Mouse (Mus musculus) CD4-positive, CD25-positive, alpha-beta regulatory T cell, adult 2 months (primary cell): ENCODE measurements around the gene Gm12248.
A peak's percentile ranks its signal among the peaks of the same experiment; 100 is the strongest.

Experiments
- DNase-seq: peaks from one replicate; pipeline ENCODE4 v3.0.0-alpha.2; 2012; ENCODE audit warnings: low read depth, low spot score

Gene Gm12248

DNA sequence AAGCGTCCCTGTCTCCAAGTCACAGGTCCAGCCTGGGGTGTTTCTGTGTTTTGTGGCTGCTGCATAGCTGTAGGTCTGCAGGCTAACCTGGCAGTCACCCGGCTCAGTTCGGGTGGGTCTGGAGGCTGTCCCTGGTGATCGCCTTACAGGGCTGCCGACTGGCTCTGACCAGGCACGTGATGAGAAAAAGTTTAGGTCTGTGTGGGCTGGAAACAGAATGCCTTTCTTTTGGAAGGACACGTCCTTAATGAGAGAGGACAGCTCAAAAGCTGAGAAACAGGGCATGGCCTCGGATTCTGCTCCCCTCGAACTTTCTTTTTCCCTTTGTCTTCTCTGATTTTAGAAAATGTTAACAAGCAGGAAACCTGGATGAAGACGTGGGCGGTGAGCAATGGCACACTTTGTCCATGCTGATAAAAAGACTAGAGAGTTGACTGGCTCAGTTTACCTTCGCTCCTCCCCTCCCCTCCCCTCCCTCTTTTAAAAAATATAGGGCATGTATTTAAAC, at the start of gene Gm12248:
Gene Gm12248 (minus strand): TSS at position 114 of the 508 bp plus-strand sequence.
- no peak for DNase-seq

DNA sequence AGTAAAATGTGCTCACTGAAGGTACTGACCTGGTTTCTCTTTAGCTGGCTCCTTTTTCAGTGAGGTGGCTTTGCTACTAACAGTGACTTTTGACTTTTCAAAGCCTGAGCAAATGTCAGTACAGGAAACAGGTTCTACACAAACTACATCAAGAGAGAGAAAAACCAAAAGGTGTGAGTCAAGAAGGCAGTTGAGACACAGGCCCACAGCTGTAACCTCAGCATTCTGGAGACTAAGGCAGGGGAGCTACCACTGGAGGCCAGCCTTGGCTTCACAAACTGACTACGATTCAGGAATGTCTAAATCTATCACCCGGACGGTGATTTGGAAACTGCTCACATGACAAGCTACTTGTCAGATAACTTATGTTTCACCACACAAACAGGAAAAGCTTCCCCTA, 46.5 kb upstream of the Gm12248 start:
- peak; percentile 37 for DNase-seq

DNA sequence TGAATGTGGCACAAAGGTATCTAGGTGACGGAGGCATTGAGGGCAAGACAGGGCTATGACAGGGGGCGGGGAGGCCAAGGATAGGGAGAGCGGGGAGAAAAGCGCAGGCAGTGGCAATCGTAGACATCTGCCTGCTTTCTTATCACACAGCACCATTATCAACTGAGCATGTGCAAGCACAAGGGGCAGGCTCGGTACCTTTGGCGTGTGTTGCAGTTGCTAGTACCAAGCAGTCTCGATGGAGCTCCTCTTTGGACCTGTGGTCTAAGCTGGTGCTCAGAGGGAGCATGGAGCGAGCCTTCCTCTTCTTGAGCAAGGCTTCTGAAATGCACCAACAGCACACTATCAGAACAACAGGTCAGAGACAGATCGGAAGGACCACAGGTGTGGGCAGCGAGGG, 45.9 kb upstream of the Gm12248 start:
- DNase-seq, result peak; percentile 41

DNA sequence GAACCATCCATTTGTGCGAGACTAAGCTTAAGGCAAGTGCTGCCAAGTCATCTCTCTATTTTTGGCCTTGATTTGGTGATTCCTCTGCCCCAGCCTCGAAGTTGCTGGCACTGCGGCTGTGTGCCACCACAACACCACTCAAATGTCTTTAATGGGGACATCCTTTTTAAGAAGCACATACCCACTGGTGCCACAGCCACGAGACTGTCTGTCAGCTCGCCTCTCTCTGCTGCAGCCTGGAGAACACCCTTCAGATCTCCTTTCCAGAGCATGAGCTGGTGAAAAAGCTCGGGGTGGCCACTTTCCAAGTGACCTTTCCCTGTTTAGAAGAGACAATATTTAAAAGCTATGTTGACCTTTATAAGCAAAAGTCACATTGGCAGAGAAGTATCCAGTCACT, 43.7 kb upstream of the Gm12248 start:
- DNase-seq, result no peak

DNA sequence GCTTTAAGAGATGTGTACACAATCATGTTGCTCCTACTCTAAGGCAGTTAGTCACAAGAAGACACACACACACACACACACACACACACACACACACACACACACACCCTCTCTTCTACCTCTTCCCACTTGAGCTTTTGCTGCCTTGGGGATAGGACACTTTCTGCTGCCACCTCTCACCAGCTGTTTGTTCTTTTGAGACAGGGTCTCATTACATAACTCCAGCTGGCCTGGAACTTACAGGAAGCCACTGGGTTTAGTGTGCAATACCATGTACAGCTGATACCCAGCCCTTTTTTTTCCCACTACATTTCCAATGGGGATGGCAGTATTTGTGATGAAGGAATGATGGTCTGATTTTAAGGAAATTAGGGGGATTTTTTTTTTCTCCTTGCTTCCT, 42.4 kb upstream of the Gm12248 start:
- DNase-seq, result no peak

DNA sequence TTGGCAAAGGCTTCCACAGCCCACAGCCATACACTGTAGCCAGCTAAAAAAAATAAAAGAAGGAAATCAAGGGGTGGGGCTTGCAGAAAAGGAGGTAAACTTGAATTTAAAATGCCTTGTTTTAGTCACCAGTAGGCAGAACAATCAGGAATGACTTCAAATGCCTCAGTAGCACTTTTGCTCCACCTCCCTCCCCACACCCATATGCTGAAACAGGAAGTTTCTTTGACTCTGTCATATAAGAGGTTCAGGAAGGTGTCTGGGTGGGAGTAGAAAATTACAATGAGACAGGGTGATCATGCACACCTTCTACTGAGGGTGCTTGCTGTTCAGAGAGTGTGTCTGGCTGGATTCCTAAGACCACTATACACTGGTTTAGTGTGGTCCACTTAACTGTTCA, 41.9 kb upstream of the Gm12248 start:
- peak; percentile 34 for DNase-seq

DNA sequence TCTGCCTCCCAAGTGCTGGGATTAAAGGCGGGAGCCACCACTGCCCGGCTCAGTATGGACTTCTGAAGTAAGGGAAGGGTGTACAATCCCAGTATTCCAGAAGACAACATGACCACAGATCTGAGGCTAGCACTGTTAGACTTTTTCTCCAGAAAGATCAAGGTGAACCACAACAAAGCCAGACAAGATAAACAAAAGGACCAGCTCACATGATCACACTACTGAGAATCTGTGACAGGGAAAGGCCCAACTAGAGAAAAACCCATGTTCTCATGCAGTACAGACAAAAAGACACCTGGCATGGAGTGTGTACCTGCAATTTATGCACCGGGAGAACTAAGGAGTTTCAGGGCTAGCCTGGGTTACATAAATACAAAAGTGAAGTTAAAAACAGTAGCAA, 39.1 kb upstream of the Gm12248 start:
- DNase-seq, result peak; percentile 23

DNA sequence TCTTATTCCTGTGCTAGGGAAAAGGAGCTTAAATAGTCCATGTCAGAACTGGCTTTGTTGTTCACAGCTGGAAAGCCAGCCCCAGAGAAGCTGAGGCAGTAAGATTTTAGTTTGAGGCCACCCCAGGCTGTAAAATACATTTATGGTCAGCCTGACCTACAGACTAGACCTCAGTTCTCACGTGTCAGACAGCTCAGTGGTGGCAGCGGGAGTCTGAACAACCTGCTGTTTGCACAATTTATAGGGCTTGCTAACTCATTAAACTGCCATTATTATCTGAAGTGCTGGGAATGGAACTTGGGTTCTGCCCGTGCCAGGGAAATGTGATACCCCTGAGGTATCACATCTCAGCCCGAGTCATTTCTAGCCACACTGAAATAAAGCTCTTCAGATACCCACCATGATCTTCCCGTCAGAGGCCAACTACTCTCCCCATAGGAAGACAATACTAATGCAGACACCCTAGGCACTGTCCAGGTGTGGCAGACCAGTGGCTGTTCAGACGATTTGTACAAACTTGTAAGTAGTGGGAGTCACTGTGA, 36.4 kb upstream of the Gm12248 start:
- no peak for DNase-seq

DNA sequence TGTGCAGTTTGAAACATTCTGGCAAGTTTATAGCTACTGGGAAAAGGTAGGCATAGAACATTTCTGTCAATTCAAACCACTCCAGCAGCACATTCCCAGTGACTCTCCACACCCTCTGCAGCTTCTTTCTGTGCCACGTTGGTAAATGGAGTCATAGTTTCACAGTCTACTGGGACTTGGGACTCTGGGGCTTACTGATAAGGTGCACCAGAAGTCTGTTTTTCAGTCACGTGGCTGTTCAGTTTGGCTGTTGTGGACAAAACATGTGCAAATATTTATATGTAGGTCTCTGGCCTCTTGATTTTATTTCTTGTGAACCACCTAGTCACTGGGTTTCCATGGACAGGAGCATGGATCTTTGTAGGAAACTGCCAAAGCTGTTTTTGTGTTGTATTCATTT, 34.6 kb upstream of the Gm12248 start:
- DNase-seq, result no peak

DNA sequence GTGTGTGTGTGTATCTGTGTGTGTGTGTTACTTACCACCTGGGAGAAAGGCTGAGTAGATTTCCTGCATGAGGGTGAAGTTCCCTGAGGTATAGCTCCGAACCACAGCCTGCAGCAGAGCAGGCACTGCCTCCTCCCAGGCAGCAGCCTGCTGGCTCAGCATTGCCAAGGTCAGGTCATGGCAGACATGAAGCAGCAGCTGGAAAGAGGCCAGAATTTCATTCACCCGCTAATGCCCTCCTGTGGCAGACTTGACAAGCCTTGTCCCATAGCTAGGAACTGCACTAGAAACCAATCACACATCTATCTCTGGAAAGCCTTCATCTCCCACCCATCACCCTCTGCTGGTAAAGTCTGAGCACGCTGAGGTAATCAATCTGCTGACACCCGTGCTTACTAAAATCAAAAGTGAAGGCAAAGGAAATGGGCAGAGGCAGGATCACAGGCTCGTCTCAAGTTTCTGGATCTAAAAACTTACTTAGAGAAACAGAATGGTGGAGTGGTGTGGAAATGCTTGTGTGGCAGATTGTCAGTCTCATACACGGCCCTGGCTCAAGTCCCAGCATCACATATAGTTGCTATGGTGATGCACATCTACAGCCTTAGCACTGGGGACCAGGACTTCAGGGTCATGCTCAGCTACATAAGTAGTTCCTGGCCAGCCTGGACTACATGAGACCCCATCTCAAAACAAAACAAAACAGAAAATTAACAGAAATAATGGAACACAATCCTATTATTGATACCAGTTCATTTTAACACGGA, 33.6 kb upstream of the Gm12248 start:
- no peak for DNase-seq

DNA sequence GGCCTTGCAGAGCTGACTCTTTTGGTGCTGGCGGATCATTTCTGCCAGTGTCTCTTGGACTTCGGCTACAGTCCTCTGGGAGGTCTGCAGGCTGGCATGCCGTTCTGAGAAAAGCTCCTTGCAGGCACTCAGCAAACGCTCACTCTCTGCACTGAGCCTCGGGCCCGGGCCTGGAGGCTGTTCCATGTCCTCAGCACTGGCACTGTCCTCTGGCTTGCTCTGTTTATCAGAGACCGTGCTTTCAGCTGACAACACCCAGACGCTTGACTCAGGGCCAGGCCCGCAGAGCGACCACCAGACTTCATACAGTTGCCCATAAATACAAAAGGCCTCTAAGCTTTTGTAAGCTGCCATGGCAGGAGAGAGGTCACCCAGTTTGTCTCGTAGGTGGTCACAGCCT, 32.1 kb upstream of the Gm12248 start:
- no peak for DNase-seq

DNA sequence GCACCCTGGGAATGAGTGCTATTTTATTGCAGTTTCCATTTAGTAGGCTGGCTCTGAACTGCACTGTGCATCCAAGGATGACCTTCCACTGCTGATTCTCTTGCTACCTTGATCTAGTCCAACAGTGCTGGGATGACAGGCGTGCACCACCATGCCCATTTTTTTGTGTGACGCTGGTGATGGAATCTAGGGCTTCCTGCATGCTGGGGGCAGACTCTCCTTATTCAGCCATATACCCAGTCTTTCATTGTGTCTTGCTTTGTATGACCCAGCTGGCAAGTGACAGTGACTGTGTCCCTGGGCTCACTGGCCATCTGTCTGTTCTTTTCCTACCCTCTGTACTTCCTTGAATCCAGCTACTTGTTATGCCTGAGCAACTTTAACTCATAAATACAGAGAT, 30.8 kb upstream of the Gm12248 start:
- DNase-seq, result no peak

DNA sequence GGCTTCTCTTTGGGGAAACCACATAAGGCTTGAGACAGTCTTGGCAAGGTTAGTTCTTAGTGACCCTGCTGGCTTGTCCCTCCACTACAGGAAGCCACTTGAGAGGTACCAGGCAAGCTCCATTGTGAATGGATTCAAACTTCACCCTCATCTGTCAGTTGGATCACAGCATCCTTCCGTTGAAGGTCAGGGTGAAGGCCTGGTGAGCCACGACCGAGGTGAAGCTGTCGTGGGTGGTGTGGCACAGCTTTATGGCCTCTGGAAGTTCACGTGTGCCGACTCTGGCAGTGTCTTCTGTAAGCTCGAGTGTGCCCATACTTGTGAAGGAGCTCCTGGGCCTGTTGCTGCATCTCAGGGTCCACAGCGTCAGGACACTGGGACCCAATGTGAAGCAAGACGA, 28.4 kb upstream of the Gm12248 start:
- DNase-seq, result no peak

DNA sequence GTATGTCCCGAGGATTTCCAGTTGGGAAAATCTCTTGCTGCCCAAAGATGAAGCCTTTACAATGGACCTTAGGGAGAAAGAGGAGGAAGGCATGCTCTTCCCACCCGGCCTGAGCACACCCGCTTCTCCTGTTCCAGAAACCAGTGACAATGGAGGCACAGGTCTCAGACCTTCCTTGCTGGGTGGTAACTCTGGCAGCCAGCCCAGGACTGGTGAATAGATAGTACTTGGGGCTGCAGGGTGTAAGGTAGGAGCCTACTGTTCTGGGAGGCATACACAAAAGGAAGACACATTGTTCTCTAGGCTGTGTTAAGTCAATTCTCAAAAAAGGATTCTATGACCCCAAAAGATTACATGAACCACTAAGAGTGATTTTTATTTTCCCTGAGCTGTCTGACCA, 27.7 kb upstream of the Gm12248 start:
- DNase-seq, result no peak

DNA sequence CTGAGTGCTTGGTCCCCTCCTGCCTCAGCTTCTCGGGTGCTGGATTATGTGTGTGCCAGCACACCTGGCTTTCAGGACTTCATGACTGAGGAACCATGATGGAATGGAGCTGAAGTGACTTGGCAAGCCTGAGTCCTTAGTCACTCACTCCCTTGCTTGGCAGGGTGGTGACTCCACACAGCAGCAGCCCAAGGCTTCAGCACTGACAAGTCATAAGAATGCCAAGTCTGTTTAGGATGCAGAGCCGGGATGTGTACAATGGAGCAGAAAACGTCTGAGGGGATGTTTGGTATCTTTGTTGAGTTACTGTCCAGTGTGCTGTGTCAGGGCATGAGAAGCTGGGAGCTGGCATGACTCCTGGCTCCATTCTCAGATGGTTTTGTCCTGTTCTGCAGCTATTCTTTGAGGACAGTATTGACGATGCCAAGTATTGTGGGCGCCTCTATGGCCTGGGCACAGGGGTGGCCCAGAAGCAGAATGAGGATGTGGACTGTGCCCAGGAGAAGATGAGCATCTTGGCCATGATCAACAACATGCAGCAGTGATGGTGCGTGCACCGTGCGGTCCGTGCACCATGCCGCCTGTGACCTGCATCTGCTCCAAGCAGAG, 24.2 kb upstream of the Gm12248 start:
- no peak for DNase-seq

DNA sequence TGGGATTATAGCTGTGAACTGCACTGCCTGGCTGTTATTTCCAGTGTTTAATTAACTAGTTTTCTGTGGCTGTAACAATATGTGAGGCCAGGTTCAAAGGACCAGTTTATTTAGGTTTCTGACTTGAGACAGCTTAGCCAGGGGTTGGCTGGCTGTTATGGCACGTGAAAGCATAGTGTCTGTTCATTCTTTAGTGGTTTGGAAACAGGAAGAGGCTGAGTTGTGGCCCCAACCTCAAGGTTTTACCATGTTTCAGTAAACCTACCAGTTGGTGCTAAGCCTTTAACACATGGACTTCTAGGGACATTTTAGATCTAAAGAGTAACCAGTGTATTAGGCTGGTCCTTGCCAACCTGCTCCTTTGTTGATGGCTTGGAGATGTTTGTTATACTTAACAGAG, 23.6 kb upstream of the Gm12248 start:
- no peak for DNase-seq

DNA sequence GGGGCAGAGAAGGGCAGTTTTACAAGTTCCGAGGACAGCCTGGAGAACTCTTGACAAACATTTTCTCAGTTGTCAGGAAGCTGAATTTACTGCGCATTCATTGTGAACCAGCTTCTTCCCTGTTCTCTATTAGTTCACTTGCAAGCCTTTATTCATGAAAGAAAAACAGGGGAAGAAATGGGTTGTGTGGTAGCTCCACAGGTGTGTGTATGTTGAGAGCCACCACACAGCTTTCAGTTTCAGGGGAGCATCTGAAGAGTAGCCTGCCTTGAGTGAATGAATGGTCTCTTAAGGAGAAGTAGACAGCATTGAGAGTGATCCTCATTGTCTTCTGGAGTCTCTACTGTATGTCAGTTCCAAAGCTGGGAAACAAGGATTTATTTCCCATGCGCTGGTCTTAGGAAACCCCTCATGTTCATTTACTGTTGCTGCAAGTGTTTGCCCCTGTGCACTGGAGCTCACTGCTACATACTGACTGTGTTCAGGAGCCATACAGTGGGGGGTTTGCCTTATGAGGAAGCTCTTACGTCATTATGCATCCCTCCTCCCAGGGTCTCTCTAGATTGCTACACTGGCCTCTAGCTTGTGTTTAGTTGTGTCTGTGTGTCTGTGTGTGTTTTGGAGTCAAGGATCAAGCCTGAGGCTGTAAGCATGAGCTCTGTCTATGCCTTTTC, 14.9 kb upstream of the Gm12248 start:
- no peak for DNase-seq

DNA sequence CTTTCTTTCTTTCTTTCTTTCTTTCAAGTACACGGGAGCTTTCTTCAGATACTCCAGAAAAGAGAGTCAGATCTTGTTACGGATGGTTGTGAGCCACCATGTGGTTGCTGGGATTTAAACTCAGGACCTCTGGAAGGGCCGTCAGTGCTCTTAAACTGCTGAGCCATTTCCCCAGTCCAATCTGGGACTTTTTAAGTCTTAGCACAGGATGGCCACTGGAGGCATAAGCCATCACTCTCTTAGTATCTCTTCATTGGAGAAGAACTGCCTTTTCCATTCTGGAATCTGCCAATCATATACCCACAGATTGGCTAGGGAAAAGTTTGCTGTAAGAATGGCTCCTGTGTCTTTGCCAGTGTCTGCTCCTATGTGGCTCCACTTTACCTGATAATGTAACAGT, 14.1 kb upstream of the Gm12248 start:
- DNase-seq, result no peak

DNA sequence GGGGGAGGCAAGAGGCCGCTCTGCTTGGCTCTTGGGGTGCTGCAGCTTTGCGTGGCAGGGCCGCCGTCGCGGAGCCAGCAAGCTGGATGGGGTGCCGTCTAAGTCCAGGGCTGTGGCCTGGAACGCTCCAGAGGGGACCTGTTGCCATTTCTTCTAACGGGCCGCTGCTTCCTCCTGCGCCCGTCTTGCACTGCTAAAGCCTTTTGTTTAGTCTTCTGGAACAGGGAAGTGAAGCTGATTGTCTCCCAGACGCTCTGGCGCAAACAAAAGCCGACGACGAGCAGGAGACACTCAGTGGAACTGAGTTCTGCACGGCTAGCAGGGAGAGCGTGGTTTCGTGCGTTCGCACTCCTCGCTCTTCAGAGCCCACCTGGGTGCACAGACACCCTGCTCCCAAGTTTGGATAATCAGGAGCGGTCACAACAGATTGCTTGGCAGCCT, 11.4 kb upstream of the Gm12248 start:
- DNase-seq, result no peak

DNA sequence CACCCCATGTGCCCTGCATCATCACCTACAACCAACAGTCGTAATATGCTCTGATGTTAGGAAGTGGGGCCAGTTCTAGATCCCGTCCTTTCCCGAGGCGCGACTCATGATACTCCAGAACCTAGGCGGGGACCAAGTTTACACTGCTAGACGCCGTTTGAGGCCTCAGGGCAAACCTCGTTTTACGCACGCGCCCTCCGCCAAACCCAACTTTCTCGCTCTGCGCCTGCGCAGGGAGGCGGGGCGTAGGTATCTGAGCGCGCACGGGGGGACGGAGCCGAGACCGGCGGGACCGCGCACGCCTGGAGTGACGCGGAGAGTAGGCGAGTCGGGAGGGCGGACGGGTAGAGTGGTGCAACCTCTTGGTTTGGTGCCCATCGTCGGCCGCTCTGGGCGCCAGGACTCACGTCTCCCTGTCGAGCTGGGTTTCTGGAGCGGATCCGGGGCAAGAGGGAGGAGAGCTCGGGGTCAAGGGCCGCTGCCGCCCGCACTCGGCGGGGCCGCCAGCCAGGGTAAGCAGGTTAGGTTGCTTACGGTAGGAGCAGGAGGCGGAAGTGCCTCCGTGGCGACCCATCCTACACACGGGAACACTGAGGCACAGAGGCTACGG, 10.9 kb upstream of the Gm12248 start, which contains the start of gene Cnot8:
Gene Cnot8 (plus strand): TSS at position 457 of the 610 bp plus-strand sequence.
- DNase-seq, result peak; percentile 99

DNA sequence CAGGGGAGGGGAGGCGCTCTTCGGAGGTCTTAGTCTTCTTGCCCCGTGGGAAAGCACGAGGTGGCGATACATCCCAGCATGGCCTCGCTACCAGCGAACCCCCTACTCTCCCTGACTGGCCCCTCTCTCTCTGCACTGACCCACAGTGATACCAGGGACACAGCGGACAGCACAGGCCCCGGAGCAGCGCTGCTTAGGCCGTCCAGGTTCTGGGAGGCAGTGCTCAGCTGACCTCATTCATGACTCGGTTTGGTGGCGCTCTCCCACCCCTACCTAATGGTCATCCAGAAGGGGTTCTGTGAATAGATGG, 10.4 kb upstream of the Gm12248 start:
- DNase-seq, result no peak
